Mouse (Mus musculus) CH12.LX (cell line): ENCODE results near the gene Eya2. TPM values are rescaled to one million over a fixed set of nuclear protein-coding genes. Genes with fewer than 3 reads are reported as not detected.

ENCODE experiments used
- DNase-seq: peaks from one replicate; pipeline ENCODE4 v3.0.0-alpha.2; 2013; ENCODE audit errors: extremely low read depth
- H3K27ac ChIP-seq: 2 replicates; pipeline ENCODE4 v1.5.1; 2012; ENCODE audit warnings: low read depth, mild to moderate bottlenecking, control low read depth, moderate library complexity; ENCODE audit not compliant: insufficient read depth
- H3K27me3 ChIP-seq: replicated peaks from 2 replicates; pipeline ENCODE3; 2012; ENCODE audit warnings: inconsistent platforms
- H3K36me3 ChIP-seq, 2 experiments: replicated peaks in 1 of 2; 2 replicates each; pipeline versions ENCODE3 to v1.6.1; 2012; ENCODE audit warnings: inconsistent platforms in 1 of 2, low read length in 1 of 2, mild to moderate bottlenecking in 1 of 2, mixed read lengths in 1 of 2, moderate library complexity in 1 of 2; ENCODE audit not compliant: control insufficient read depth in 1 of 2, insufficient read depth in 1 of 2
- H3K4me1 ChIP-seq, 2 experiments: 2 replicates each; pipeline ENCODE4 v1.6.1; 2012; ENCODE audit warnings: inconsistent platforms in 1 of 2, moderate library complexity in 1 of 2; ENCODE audit not compliant: insufficient read depth in 2 of 2, control insufficient read depth in 1 of 2
- H3K4me2 ChIP-seq: 2 replicates; pipeline ENCODE4 v1.6.1; 2012; ENCODE audit warnings: low read depth, mild to moderate bottlenecking, control low read depth; ENCODE audit not compliant: poor library complexity, insufficient read depth, severe bottlenecking
- H3K4me3 ChIP-seq, 3 experiments: fragments of 150-350 bp in 1 of 3; sonication (generic) in 1 of 3; replicated peaks in 1 of 3; 2 replicates each; pipeline versions ENCODE3 to v1.5.1; 2011 to 2012; ENCODE audit warnings: low read depth in 2 of 3, low read length in 2 of 3, mild to moderate bottlenecking in 2 of 3, moderate library complexity in 2 of 3, control low read depth in 1 of 3, improper control_type of control experiment in 1 of 3, inconsistent platforms in 1 of 3, mixed read lengths in 1 of 3; ENCODE audit not compliant: poor library complexity in 1 of 3
- H3K79me2 ChIP-seq: replicated peaks from 2 replicates; pipeline ENCODE4 v1.6.1; 2012; ENCODE audit warnings: mild to moderate bottlenecking, moderate library complexity; ENCODE audit not compliant: control insufficient read depth, poor library complexity, insufficient read depth, severe bottlenecking; ENCODE audit errors: extremely low read depth
- H3K9ac ChIP-seq: 2 replicates; pipeline ENCODE4 v1.6.1; 2012; ENCODE audit warnings: low read depth, mild to moderate bottlenecking, control low read depth, moderate library complexity; ENCODE audit not compliant: insufficient read depth
- H3K9me3 ChIP-seq: replicated peaks from 2 replicates; pipeline ENCODE3; 2012; ENCODE audit warnings: low read length, inconsistent platforms, mixed read lengths
- BHLHE40 ChIP-seq: IDR thresholded peaks from 2 replicates; pipeline ENCODE4 v1.6.1; 2011; ENCODE audit warnings: mild to moderate bottlenecking, low read depth, low read length, improper control_type of control experiment
- CHD2 ChIP-seq: IDR thresholded peaks from 2 replicates; pipeline ENCODE4 v1.6.1; 2011; ENCODE audit warnings: low read length, improper control_type of control experiment
- CTCF ChIP-seq, 2 experiments: IDR thresholded peaks in 1 of 2; conservative IDR thresholded peaks in 1 of 2; 2 replicates each; pipeline ENCODE4 v1.5.1; 2011 to 2012; ENCODE audit warnings: low read depth in 2 of 2, low read length in 2 of 2, improper control_type of control experiment in 1 of 2, inconsistent platforms in 1 of 2, mild to moderate bottlenecking in 1 of 2, moderate library complexity in 1 of 2
- E2F4 ChIP-seq: IDR thresholded peaks from 2 replicates; pipeline ENCODE4 v1.6.1; 2011; ENCODE audit warnings: low read depth, low read length, improper control_type of control experiment; ENCODE audit not compliant: insufficient replicate concordance
- EP300 ChIP-seq: IDR thresholded peaks from 2 replicates; pipeline ENCODE4 v1.6.1; 2011; ENCODE audit warnings: low read length, improper control_type of control experiment
- ETS1 ChIP-seq: conservative IDR thresholded peaks from 2 replicates; pipeline ENCODE4 v1.6.1; 2012; ENCODE audit warnings: low read depth, mild to moderate bottlenecking, inconsistent platforms, low read length, improper control_type of control experiment, moderate library complexity
- GABPA ChIP-seq: IDR thresholded peaks from 2 replicates; pipeline ENCODE4 v1.6.1; 2012; ENCODE audit warnings: low read depth, low read length, improper control_type of control experiment, inconsistent platforms; ENCODE audit not compliant: insufficient replicate concordance
- HCFC1 ChIP-seq: IDR thresholded peaks from 2 replicates; pipeline ENCODE4 v1.6.1; 2012; ENCODE audit warnings: low read depth, mild to moderate bottlenecking, inconsistent platforms, low read length, improper control_type of control experiment
- JUN ChIP-seq: IDR thresholded peaks from 2 replicates; pipeline ENCODE4 v1.6.1; 2011; ENCODE audit warnings: low read depth, mild to moderate bottlenecking, low read length, improper control_type of control experiment, moderate library complexity; ENCODE audit not compliant: insufficient read depth
- JUND ChIP-seq: conservative IDR thresholded peaks from 2 replicates; pipeline ENCODE4 v1.6.1; 2011; ENCODE audit warnings: low read depth, low read length, improper control_type of control experiment
- KAT2A ChIP-seq: IDR thresholded peaks from 2 replicates; pipeline ENCODE4 v1.6.1; 2012; ENCODE audit warnings: low read length, improper control_type of control experiment, inconsistent platforms; ENCODE audit not compliant: insufficient replicate concordance
- MAFK ChIP-seq: IDR thresholded peaks from 2 replicates; pipeline ENCODE4 v1.6.1; 2011; ENCODE audit warnings: low read length, improper control_type of control experiment; ENCODE audit not compliant: insufficient replicate concordance
- MAX ChIP-seq: IDR thresholded peaks from 2 replicates; pipeline ENCODE4 v1.6.1; 2011; ENCODE audit warnings: low read length, improper control_type of control experiment
- MEF2A ChIP-seq: IDR thresholded peaks from 2 replicates; pipeline ENCODE4 v1.6.1; 2014; ENCODE audit warnings: low read depth, mild to moderate bottlenecking, inconsistent platforms, low read length, improper control_type of control experiment, borderline replicate concordance
- MXI1 ChIP-seq: IDR thresholded peaks from 2 replicates; pipeline ENCODE4 v1.6.1; 2011; ENCODE audit warnings: mild to moderate bottlenecking, low read depth, low read length, improper control_type of control experiment
- NELFE ChIP-seq: IDR thresholded peaks from 2 replicates; pipeline ENCODE4 v1.6.1; 2011; ENCODE audit warnings: low read depth, low read length, improper control_type of control experiment
- PAX5 ChIP-seq: IDR thresholded peaks from 2 replicates; pipeline ENCODE4 v1.6.1; 2012; ENCODE audit warnings: low read length, inconsistent platforms, mixed read lengths
- POLR2A ChIP-seq: IDR thresholded peaks from 2 replicates; pipeline ENCODE4 v1.6.1; 2011; ENCODE audit warnings: low read depth, mild to moderate bottlenecking, improper control_type of control experiment, low read length
- POLR2AphosphoS2 ChIP-seq: IDR thresholded peaks from 2 replicates; pipeline ENCODE4 v1.6.1; 2011; ENCODE audit warnings: low read depth, low read length, improper control_type of control experiment
- RAD21 ChIP-seq: IDR thresholded peaks from 2 replicates; pipeline ENCODE4 v1.6.1; 2011; ENCODE audit warnings: low read depth, mild to moderate bottlenecking, low read length, improper control_type of control experiment, moderate library complexity
- RCOR1 ChIP-seq: conservative IDR thresholded peaks from 2 replicates; pipeline ENCODE4 v1.6.1; 2012; ENCODE audit warnings: low read depth, mild to moderate bottlenecking, inconsistent platforms, low read length, improper control_type of control experiment
- SMC3 ChIP-seq: IDR thresholded peaks from 2 replicates; pipeline ENCODE4 v1.6.1; 2011; ENCODE audit warnings: low read depth, low read length, improper control_type of control experiment
- TCF12 ChIP-seq: IDR thresholded peaks from 2 replicates; pipeline ENCODE4 v1.6.1; 2014; ENCODE audit warnings: low read depth, mild to moderate bottlenecking, inconsistent platforms, low read length, improper control_type of control experiment
- USF1 ChIP-seq: IDR thresholded peaks from 2 replicates; pipeline ENCODE4 v1.6.1; 2014; ENCODE audit warnings: low read depth, mild to moderate bottlenecking, inconsistent platforms, low read length, improper control_type of control experiment
- USF2 ChIP-seq: conservative IDR thresholded peaks from 2 replicates; pipeline ENCODE4 v1.6.1; 2011; ENCODE audit warnings: low read depth, low read length, improper control_type of control experiment
- ZC3H11A ChIP-seq: IDR thresholded peaks from 2 replicates; pipeline ENCODE4 v1.6.1; 2012; ENCODE audit warnings: low read depth, mild to moderate bottlenecking, inconsistent platforms, low read length, improper control_type of control experiment
- ZKSCAN1 ChIP-seq: IDR thresholded peaks from 2 replicates; pipeline ENCODE4 v1.6.1; 2012; ENCODE audit warnings: low read depth, inconsistent platforms, low read length, improper control_type of control experiment, borderline replicate concordance
- ZMIZ1 ChIP-seq: IDR thresholded peaks from 2 replicates; pipeline ENCODE4 v1.6.1; 2012; ENCODE audit warnings: low read depth, mild to moderate bottlenecking, inconsistent platforms, low read length, improper control_type of control experiment
- ZNF384 ChIP-seq: IDR thresholded peaks from 2 replicates; pipeline ENCODE4 v1.6.1; 2012; ENCODE audit warnings: low read depth, low read length, improper control_type of control experiment, inconsistent platforms
- dilution Hi-C: fragments of 300-500 bp; cut with MboI; formaldehyde crosslinking; loops from 2 replicates; pipeline ENCODE4 v1.14.3; 2020; ENCODE audit warnings: low sequenced_read_pairs; ENCODE audit not compliant: extremely low pct_unique_long_range_greater_than_20kb, extremely low pct_ligation_motif_present
- in situ Hi-C: fragments of 300-500 bp; cut with MboI; formaldehyde crosslinking; loops from 3 replicates; pipeline ENCODE4 v1.14.3; 2019; ENCODE audit warnings: low sequenced_read_pairs, low pct_ligation_motif_present, low pct_unique_long_range_greater_than_20kb, mixed read lengths
- polyA plus RNA-seq: library from polyadenylated mRNA; unstranded; fragments of >175 nt; gene quantifications from 2 replicates; pipeline ENCODE4 v1.2.1, GENCODE M21; 2012; ENCODE audit warnings: low read depth; ENCODE audit not compliant: insufficient read length
- total RNA-seq, 2 experiments: library from RNA; depleted of rRNA; stranded (reverse); fragments of 300-350 nt in 1 of 2; fragments of >200 nt in 1 of 2; gene quantifications; 2 replicates each; pipeline ENCODE4 v1.2.3; 2012 to 2014

The Eya2 gene
- total and polyA plus RNA-seq, 3 experiments = not detected

DNA sequence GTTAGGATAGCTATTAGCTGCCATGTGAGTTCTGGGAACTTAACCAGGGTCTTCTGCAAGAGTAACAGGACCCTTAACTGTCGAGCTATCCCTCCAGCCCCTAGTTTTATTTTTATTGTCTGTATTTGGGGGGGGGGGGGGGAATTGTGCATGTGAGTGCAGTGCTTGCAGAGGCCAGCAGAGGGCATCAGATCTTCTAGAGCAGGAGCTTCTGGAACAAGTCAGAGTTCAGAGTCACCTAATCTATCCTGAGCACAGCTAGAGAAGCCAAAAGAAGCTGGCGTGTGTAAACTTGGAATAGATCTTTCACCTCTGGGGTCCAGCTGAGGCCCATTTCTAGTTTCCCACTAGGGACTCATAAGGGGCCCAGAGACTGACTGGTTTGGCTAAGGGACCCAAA, 1.1 kb upstream of the Eya2 start:
- H3K4me2 ChIP-seq = no peak overlapping the region
- H3K36me3 ChIP-seq = no peaks in the 10 kb centered on the region
- dilution Hi-C loops = no loop called here
- H3K9ac ChIP-seq = no peak overlapping the region
- H3K79me2 ChIP-seq = no peaks in the 10 kb centered on the region
- H3K4me1 ChIP-seq = peaks cover 0 to 12% of the 10 kb centered on the region in 2 experiments; a peak in 3 of 4 replicates
- no peak overlapping the region for H3K27ac ChIP-seq
- no peaks in the 10 kb centered on the region for H3K9me3 ChIP-seq
- TF ChIP-seq SMC3 (peak; percentile 25), JUND (no peak), CTCF (conservative IDR thresholded peaks at IDR 0.05 in 1 of 2, IDR thresholded peaks at IDR 0.05 in 1 of 2; ENCODE audit: low read depth in 2 of 2, low read length in 2 of 2) (peak in 1 of 2 experiments; percentile 30; a peak in 2 of 4 replicates), ZC3H11A (no peak), CHD2 (no peak)
- TF ChIP-seq, all 38 proteins: peak for 2
- in situ Hi-C loops = no loop called here
- Histone ChIP-seq H3K4me3 (no peak overlapping the region), H3K27me3 (peaks cover 48% of the 10 kb centered on the region)
- no peak for DNase-seq

DNA sequence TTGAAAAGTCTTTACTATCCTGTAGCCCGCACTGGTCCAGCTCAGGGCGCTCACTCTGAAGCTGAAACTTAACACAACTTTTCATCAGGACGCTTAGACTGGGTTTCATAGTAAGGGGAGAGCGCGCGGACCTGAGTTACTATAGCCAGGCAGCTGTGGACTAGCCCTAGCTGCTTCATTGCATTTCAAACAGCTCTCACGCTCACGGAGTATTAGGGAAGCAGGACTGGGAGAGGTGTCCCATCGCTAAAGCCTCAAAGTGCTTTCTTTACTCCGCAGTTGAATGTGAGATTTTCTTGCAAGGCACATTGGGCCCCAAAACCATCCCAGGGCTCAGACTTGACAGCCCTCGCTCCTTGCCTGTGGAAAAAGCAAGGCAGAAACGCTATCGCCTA, 841 bp downstream of the Eya2 start:
- no peak overlapping the region for H3K27ac ChIP-seq
- in situ Hi-C loops = no loop called here

GRCm38 (mm10) chr2:165596141-165596540, 1.3 kb downstream of the Eya2 start:
- Histone ChIP-seq H3K4me2 (no peak overlapping the region), H3K79me2 (no peaks in the 10 kb centered on the region), H3K27me3 (peaks cover 49% of the 10 kb centered on the region), H3K9ac (no peak overlapping the region), H3K27ac (no peak overlapping the region), H3K4me3 (no peak overlapping the region), H3K9me3 (no peaks in the 10 kb centered on the region), H3K4me1 (peaks cover 0 to 3% of the 10 kb centered on the region in 2 experiments; a peak in 3 of 4 replicates), H3K36me3 (no peaks in the 10 kb centered on the region)
- in situ Hi-C loops (no loop called here), dilution Hi-C loops (no loop called here)
- DNase-seq = no peak
- TF ChIP-seq E2F4 = no peak
- TF ChIP-seq MEF2A = no peak
- TF ChIP-seq BHLHE40 = no peak
- TF ChIP-seq JUN = no peak
- TF ChIP-seq MAFK = no peak
- no peak for TF ChIP-seq ZNF384
- TF ChIP-seq EP300 = no peak
- no peak for TF ChIP-seq POLR2AphosphoS2
- no peak for TF ChIP-seq USF1
- TF ChIP-seq RAD21 = no peak
- no peak for TF ChIP-seq MXI1
- TF ChIP-seq HCFC1 = no peak
- TF ChIP-seq ZMIZ1 = no peak
- no peak for TF ChIP-seq ETS1
- no peak for TF ChIP-seq ZKSCAN1
- no peak for TF ChIP-seq RCOR1

More for the DNA sequence above, 841 bp downstream of the Eya2 start:
- TF ChIP-seq JUND = no peak
- TF ChIP-seq ETS1 = no peak
- no peak for TF ChIP-seq NELFE
- TF ChIP-seq MXI1 = no peak
- no peak for TF ChIP-seq USF2
- no peak for TF ChIP-seq POLR2A
- TF ChIP-seq CTCF (conservative IDR thresholded peaks at IDR 0.05 in 1 of 2, IDR thresholded peaks at IDR 0.05 in 1 of 2; ENCODE audit: low read depth in 2 of 2, low read length in 2 of 2) = no peak
- no peak for TF ChIP-seq POLR2AphosphoS2
- no peak for TF ChIP-seq KAT2A
- TF ChIP-seq EP300 = no peak
- no peak for TF ChIP-seq GABPA
- TF ChIP-seq CHD2 = no peak
- no peak for TF ChIP-seq ZNF384
- TF ChIP-seq ZMIZ1 = no peak
- no peak for TF ChIP-seq TCF12
- no peak for TF ChIP-seq MAX
- no peak for TF ChIP-seq PAX5
- Histone ChIP-seq H3K27me3 (peaks cover 49% of the 10 kb centered on the region), H3K4me3 (no peak overlapping the region), H3K4me2 (no peak overlapping the region), H3K4me1 (peaks cover 0 to 8% of the 10 kb centered on the region in 2 experiments; a peak in 3 of 4 replicates), H3K79me2 (no peaks in the 10 kb centered on the region), H3K36me3 (no peaks in the 10 kb centered on the region), H3K9me3 (no peaks in the 10 kb centered on the region), H3K9ac (no peak overlapping the region)
- no peak for DNase-seq
- dilution Hi-C loops = no loop called here
